Mouse (Mus musculus) kidney, adult 2 months (tissue): ENCODE results near the gene Snta1.

Source experiments
- CTCF ChIP-seq: fragments of 200-500 bp; conservative IDR thresholded peaks from 2 replicates; pipeline ENCODE4 v1.5.1; 2011; ENCODE audit warnings: low read depth, mild to moderate bottlenecking, control low read depth, low read length, moderate library complexity, mixed read lengths; ENCODE audit not compliant: insufficient read depth, insufficient read length
- POLR2A ChIP-seq: fragments of 200-500 bp; IDR thresholded peaks from one replicate; pipeline ENCODE4 v1.6.1; 2011; ENCODE audit warnings: low read depth, low read length, control low read depth

- TF ChIP-seq CTCF (no peak), POLR2A (no peak)
Observed at GRCm38 (mm10) chr2:154374807-154375601, 32.9 kb downstream of the Snta1 start.
